Mouse (Mus musculus) liver, embryonic 16.5 days (tissue): ENCODE measurements around the gene Tbccd1. TPM values are rescaled to one million over a fixed set of nuclear protein-coding genes. Genes with fewer than 3 reads are reported as not detected.

Source experiments
- ATAC-seq: fragments of 200-750 bp; cut with Nextera tagmentation; 2 replicates; pipeline ENCODE4 v1.8.0; 2017; ENCODE audit warnings: low read depth, mild to moderate bottlenecking, moderate number of reproducible peaks, moderate library complexity
- H3K27ac ChIP-seq: fragments of 300-500 bp; sonication (generic); 2 replicates; pipeline ENCODE4 v1.5.1; 2014; ENCODE audit warnings: mild to moderate bottlenecking, low read length
- H3K27me3 ChIP-seq: fragments of 300-500 bp; sonication (generic); 2 replicates; pipeline ENCODE4 v1.6.1; 2014; ENCODE audit warnings: low read depth, low read length, mixed read lengths; ENCODE audit not compliant: control insufficient read depth, insufficient read depth
- H3K36me3 ChIP-seq: fragments of 300-500 bp; sonication (generic); 2 replicates; pipeline ENCODE4 v1.6.1; 2014; ENCODE audit warnings: mild to moderate bottlenecking; ENCODE audit not compliant: control insufficient read depth, insufficient read depth
- H3K4me1 ChIP-seq: fragments of 300-500 bp; sonication (generic); 2 replicates; pipeline ENCODE4 v1.6.1; 2014; ENCODE audit warnings: low read depth, low read length, mixed read lengths; ENCODE audit not compliant: control insufficient read depth
- H3K4me2 ChIP-seq: fragments of 300-500 bp; sonication (generic); 2 replicates; pipeline ENCODE4 v1.6.1; 2014; ENCODE audit warnings: low read depth, low read length, mixed read lengths
- H3K4me3 ChIP-seq: fragments of 300-500 bp; sonication (generic); 2 replicates; pipeline ENCODE4 v1.5.1; 2014; ENCODE audit warnings: low read depth, mild to moderate bottlenecking, low read length
- H3K9ac ChIP-seq: fragments of 300-500 bp; sonication (generic); 2 replicates; pipeline ENCODE4 v1.6.1; 2014; ENCODE audit warnings: low read depth, low read length
- H3K9me3 ChIP-seq: fragments of 300-500 bp; sonication (generic); replicated peaks from 2 replicates; pipeline ENCODE4 v1.6.1; 2016; ENCODE audit warnings: low read length; ENCODE audit not compliant: control insufficient read depth
- WGBS: fragments of 180-500 bp; shearing (Covaris S2); extraction: QIAGEN DNeasy Blood & Tissue Kit; methylation state at CpG from one replicate; pipeline ENCODE4 v1.1.7; 2014; ENCODE audit not compliant: insufficient replicate concordance; 5-methylcytosine and 5-hydroxymethylcytosine counted together
- polyA plus RNA-seq: library from polyadenylated mRNA; unstranded; fragments of >200 nt; fragmentation: Nextera tagmentation; extraction: Ambion mirVana; gene quantifications from 2 replicates; pipeline ENCODE4 v1.2.1, GENCODE M21; 2015

Gene Tbccd1
- polyA plus RNA-seq, 1 experiment from 2014 or later: 27.3 TPM

DNA sequence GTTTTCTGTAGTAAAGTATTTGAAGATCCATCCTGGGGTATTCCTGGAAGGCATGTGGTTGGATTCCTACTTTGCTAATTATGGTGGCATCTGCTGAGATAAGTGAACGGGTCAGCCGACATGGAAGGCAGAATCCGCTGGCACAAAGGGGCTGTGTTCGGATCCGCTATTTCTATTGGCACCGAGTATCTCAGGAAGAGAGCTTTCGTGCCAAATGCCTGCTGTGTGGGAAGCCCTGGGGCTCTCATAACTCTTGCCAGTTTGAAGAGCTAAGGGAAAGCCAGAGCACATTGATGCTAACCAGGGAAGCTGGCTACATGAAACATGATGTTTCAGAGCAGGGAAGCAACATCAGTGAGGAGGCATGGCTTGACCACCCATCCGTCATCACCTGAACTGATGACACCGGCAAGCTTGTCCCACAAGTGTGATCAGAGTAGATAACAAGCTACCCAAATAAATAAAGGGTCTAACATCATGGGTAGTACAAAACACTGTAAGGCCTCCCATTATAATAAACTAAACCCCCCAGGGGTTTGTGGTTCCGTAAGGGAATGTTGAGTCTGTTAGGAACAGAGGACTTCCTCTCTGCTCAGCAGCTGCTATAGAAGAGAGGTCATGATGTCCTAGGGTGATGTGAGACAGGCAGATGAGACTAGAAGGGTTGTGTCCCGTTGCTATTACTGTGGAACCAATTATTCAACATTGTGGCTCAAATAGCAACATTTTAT lies 20.4 kb upstream of the Tbccd1 start:
- peaks cover under 1% of the 10 kb centered on the region; the same call in 1 of the 2 replicates for H3K36me3 ChIP-seq
- H3K9ac ChIP-seq: no peak overlapping the region
- no peaks in the 10 kb centered on the region for H3K27me3 ChIP-seq
- WGBS: 74% methylated on average over 11 of the region's 11 CpGs
- H3K4me2 ChIP-seq: no peak overlapping the region
- peaks cover 3% of the 10 kb centered on the region for H3K4me1 ChIP-seq
- H3K9me3 ChIP-seq: no peaks in the 10 kb centered on the region
- no peak for ATAC-seq
- no peak overlapping the region for H3K4me3 ChIP-seq
- no peak overlapping the region for H3K27ac ChIP-seq

DNA sequence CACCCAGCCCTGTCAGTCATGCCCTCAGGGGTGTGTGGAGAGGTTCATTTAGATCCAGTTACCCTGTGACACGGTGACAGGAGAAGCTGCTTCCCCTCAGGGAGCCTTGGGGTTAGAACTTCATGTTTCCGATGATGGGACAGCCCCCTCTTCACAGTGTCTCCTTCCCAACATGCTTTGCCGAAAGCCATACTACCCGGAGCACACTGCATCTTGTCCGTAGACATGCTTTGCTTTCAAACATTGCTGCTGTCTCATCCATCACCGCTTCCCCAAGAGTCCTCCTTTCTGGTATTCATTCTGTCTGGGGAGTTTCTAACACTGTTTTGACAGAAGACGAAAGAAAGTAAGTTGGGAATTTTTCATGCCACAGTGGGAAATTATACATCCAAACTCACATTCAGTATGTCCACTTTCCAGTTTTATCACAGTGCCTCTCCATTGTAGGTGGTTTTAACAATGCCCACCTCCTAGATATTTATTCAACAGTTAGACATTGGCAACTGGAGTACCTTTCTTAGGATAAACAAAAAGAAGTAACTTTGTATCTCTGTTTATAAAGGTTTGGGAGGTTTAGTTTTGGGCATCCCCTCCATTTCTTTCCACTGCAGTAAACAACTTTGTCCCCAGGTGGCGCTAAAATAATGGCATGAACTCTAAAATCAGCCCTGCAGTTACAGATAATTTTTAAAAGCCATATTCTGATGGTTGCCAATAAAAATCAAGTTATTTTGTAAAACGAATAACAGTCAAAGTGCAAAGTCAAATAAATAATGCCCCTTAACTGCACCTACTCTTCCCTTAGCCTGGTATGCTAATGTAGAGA lies 19.0 kb upstream of the Tbccd1 start:
- no peak overlapping the region for H3K4me3 ChIP-seq
- no peak overlapping the region for H3K4me2 ChIP-seq
- peaks cover 11% of the 10 kb centered on the region; the same call in 1 of the 2 replicates for H3K36me3 ChIP-seq
- WGBS: 44% methylated on average over 9 of the region's 9 CpGs
- no peak for ATAC-seq
- no peaks in the 10 kb centered on the region for H3K9me3 ChIP-seq
- H3K4me1 ChIP-seq: no peaks in the 10 kb centered on the region; the same call in none of the 2 replicates
- H3K9ac ChIP-seq: no peak overlapping the region
- no peak overlapping the region for H3K27ac ChIP-seq
- H3K27me3 ChIP-seq: no peaks in the 10 kb centered on the region

DNA sequence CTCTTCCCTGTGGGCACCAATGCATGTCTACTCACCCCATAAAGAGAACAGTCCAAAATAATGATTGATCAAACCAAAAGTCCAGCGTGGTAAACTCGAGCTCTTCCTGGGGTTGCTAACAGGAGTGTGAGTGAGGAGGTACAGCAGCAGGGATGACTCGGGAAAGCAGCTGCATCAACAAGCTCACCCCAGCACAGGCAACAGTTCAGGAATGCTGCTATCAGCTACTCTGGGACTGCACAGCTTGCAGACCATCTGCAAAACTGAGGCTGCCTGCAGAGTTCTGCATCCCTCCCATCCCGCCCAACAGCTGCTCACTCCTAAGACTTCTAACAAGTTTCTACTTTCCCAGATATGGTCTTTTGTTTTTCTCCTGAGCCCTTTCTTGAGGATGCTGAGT lies 15.9 kb upstream of the Tbccd1 start:
- Histone ChIP-seq H3K4me3 (no peak overlapping the region), H3K27ac (no peak overlapping the region), H3K4me1 (no peaks in the 10 kb centered on the region), H3K27me3 (no peaks in the 10 kb centered on the region), H3K36me3 (peaks cover 40% of the 10 kb centered on the region), H3K9ac (no peak overlapping the region), H3K4me2 (no peak overlapping the region), H3K9me3 (no peaks in the 10 kb centered on the region)
- ATAC-seq: no peak
- 72% methylated on average over 4 of the region's 4 CpGs for WGBS

DNA sequence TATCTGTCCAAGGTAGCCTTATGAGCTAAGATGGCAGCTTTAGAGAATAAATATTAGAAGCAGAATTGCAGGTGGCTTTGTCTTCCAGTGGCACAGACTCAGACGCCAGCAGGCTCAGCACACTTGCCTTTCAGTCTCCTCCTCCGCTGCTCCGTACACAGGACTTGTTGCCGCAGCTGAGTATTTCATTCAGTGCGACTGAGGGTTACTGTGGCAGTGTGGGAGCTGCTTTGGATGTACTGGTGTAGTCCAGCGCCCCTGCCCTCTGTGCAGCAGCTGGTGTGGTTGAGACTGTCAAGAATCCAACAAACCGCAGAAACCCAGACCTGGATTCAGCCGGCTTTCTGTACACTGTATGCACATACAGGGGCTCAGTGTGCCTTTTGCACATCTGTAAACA lies 14.9 kb upstream of the Tbccd1 start:
- Histone ChIP-seq H3K36me3 (peaks cover 50% of the 10 kb centered on the region), H3K4me3 (no peak overlapping the region), H3K27me3 (no peaks in the 10 kb centered on the region), H3K27ac (no peak overlapping the region), H3K9me3 (no peaks in the 10 kb centered on the region), H3K4me2 (no peak overlapping the region), H3K9ac (no peak overlapping the region), H3K4me1 (no peaks in the 10 kb centered on the region)
- 85% methylated on average over 8 of the region's 8 CpGs for WGBS
- no peak for ATAC-seq

DNA sequence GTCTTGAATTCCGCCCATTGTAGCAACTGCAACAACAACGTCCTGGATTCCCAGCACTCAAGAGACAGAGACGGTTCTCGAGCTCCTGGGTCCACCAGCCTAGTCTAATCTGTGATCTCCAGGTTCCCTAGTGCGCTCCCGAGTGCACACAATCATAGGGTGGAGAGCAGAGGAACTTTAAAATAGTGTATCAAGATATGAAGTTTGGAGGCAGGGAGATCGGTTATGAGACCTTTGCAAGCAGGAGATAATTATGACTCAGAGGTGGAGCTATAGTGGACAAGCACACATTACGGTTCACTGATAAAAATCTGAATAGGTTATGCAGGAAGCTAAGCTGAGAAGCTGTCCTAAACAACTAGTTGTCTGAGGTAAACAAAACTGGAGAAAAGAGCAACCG lies 696 bp downstream of the Tbccd1 start:
- peaks cover 2% of the 10 kb centered on the region; the same call in 1 of the 2 replicates for H3K36me3 ChIP-seq
- no peaks in the 10 kb centered on the region for H3K9me3 ChIP-seq
- WGBS: 2% methylated on average over 9 of the region's 9 CpGs
- ATAC-seq: peak; percentile 25
- H3K4me1 ChIP-seq: peaks cover 37% of the 10 kb centered on the region
- H3K27ac ChIP-seq: peak overlapping the region; percentile 97
- no peaks in the 10 kb centered on the region for H3K27me3 ChIP-seq
- H3K4me2 ChIP-seq: peak overlapping the region; percentile 96
- H3K9ac ChIP-seq: peak overlapping the region; percentile 71
- H3K4me3 ChIP-seq: peak overlapping the region; percentile 86

DNA sequence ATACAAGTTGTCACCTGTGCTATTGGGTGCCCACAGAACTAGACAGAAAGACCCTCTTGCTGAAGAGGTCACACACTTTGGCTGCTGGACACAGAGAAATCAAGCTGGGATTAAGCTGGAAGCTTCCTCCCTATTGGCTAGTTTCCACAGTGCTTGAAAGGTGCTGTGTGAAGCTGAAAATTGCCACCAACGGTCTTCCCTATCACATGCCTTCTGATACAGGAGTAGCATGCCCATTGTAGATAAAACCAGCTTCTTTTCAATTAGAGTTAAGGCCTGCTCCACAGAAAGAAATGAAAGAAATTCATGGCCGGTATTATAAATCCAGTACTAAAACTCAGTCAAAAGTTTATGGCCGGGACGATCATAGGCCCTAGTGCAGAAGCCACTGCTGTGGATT lies 4.8 kb downstream of the Tbccd1 start:
- Histone ChIP-seq H3K9ac (peak overlapping the region; percentile 5; the same call in 1 of the 2 replicates), H3K4me2 (peak overlapping the region; percentile 60), H3K36me3 (peaks cover 2% of the 10 kb centered on the region; the same call in 1 of the 2 replicates), H3K4me1 (peaks cover 32% of the 10 kb centered on the region), H3K4me3 (peak overlapping the region; percentile 42), H3K9me3 (no peaks in the 10 kb centered on the region), H3K27me3 (no peaks in the 10 kb centered on the region), H3K27ac (peak overlapping the region; percentile 63)
- WGBS: 48% methylated on average over 4 of the region's 4 CpGs
- ATAC-seq: no peak

DNA sequence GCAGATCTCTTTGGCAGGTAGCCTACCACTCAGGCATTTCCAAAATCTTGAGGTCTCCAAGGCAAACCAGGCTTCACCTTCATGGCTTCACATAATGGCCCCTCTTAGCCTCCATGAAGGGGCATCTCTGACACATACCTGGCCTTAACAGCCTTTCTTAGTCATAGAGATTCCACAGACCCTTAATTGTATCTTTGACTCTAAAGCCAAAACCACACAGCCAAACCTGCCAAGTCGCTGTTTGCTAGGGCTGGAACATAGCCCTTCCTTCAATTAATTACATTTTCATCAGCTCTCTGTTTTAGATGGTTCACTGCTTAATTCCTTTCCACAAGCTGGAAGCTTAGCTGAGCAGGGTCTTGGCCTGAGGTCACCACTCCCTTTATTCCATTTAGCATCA lies 9.1 kb downstream of the Tbccd1 start:
- Histone ChIP-seq H3K9me3 (no peaks in the 10 kb centered on the region), H3K36me3 (no peaks in the 10 kb centered on the region), H3K9ac (no peak overlapping the region), H3K4me3 (no peak overlapping the region), H3K27me3 (no peaks in the 10 kb centered on the region), H3K4me1 (peaks cover 37% of the 10 kb centered on the region), H3K4me2 (no peak overlapping the region), H3K27ac (no peak overlapping the region)
- no peak for ATAC-seq
- 94% methylated on average over 1 of the region's 1 CpGs for WGBS

DNA sequence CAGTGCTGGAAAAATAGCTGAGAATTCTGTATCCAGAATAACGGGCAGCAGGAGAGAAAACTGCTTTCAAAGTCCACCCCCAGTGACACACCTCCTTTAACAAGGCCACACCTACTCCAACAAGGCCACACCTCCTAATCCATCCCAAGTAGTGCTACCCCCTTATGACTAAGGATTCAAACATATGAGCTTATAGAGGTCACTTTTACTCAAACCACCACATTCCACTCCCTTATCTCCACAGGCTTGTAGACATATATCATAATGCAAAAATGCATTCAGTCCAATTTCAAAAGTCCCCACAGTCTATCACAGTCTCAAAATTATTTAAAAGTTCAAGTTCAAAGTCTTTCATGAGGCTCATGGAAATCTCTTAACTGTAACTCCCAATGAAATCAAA lies 9.8 kb downstream of the Tbccd1 start:
- Histone ChIP-seq H3K9me3 (no peaks in the 10 kb centered on the region), H3K36me3 (no peaks in the 10 kb centered on the region), H3K4me3 (no peak overlapping the region), H3K27ac (no peak overlapping the region), H3K4me1 (peaks cover 31% of the 10 kb centered on the region), H3K4me2 (no peak overlapping the region), H3K27me3 (no peaks in the 10 kb centered on the region), H3K9ac (no peak overlapping the region)
- no peak for ATAC-seq
- WGBS: 85% methylated on average over 1 of the region's 1 CpGs

DNA sequence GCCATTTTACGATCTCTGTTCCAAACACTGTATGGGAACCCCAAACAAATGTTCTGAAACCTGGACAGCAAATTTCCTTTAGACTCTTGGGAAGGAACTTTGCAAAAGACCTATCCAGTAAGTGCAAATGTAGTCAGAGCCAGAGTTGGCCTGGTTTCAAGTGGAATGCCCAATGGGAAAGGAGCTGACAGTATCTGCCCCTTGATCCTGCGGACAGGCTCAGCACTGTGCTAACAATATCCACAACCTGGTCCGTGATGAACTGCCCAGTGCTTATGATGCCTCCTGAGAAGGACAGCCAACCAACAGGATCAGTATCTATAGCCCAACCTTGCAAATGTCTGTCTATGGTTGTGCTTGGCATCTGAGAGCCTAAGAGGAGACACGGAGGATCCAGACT lies 12.0 kb downstream of the Tbccd1 start:
- Histone ChIP-seq H3K27me3 (no peaks in the 10 kb centered on the region), H3K9me3 (no peaks in the 10 kb centered on the region), H3K4me2 (no peak overlapping the region), H3K4me1 (peaks cover 22% of the 10 kb centered on the region), H3K36me3 (peaks cover 5% of the 10 kb centered on the region), H3K27ac (peak overlapping the region; percentile 60; the same call in 1 of the 2 replicates), H3K4me3 (no peak overlapping the region), H3K9ac (no peak overlapping the region)
- peak; percentile 61 for ATAC-seq
- 69% methylated on average over 4 of the region's 4 CpGs for WGBS
